Mouse (Mus musculus) forebrain, postnatal 0 days (tissue): Measurements from ENCODE around the gene H2-M5. TPM values are rescaled to one million over a fixed set of nuclear protein-coding genes. Genes with fewer than 3 reads are reported as not detected.

Experiments used
- ATAC-seq: fragments of 200-750 bp; cut with Nextera tagmentation; 2 replicates; pipeline ENCODE4 v1.8.0; 2017; ENCODE audit warnings: mild to moderate bottlenecking, moderate library complexity
- DNase-seq: peaks from one replicate; pipeline ENCODE4 v3.0.0-alpha.2; 2015
- H3K27ac ChIP-seq: fragments of 300-500 bp; sonication (generic); 2 replicates; pipeline ENCODE4 v1.5.1; 2014; ENCODE audit warnings: low read depth, mild to moderate bottlenecking, antibody characterized with exemption, low read length, moderate library complexity, mixed read lengths
- H3K27me3 ChIP-seq: fragments of 300-500 bp; sonication (generic); 2 replicates; pipeline ENCODE4 v1.6.1; 2014; ENCODE audit warnings: mild to moderate bottlenecking, low read length, mixed read lengths; ENCODE audit not compliant: insufficient read depth
- H3K36me3 ChIP-seq: fragments of 300-500 bp; sonication (generic); 2 replicates; pipeline ENCODE4 v1.6.1; 2014; ENCODE audit warnings: mild to moderate bottlenecking, moderate library complexity; ENCODE audit not compliant: insufficient read depth
- H3K4me1 ChIP-seq: fragments of 300-500 bp; sonication (generic); 2 replicates; pipeline ENCODE4 v1.6.1; 2014; ENCODE audit warnings: antibody characterized with exemption; ENCODE audit not compliant: insufficient read depth
- H3K4me2 ChIP-seq: fragments of 300-500 bp; sonication (generic); 2 replicates; pipeline ENCODE4 v1.6.1; 2014; ENCODE audit warnings: low read depth, mild to moderate bottlenecking, moderate library complexity
- H3K4me3 ChIP-seq: fragments of 300-500 bp; sonication (generic); 2 replicates; pipeline ENCODE4 v1.5.1; 2014; ENCODE audit warnings: low read depth, low read length, mixed read lengths
- H3K9ac ChIP-seq: fragments of 300-500 bp; sonication (generic); 2 replicates; pipeline ENCODE4 v1.6.1; 2014; ENCODE audit warnings: mild to moderate bottlenecking
- H3K9me3 ChIP-seq: fragments of 300-500 bp; sonication (generic); 2 replicates; pipeline ENCODE4 v1.6.1; 2016; ENCODE audit warnings: low read length
- CTCF ChIP-seq: sonication (generic); IDR thresholded peaks from 2 replicates; pipeline ENCODE4 v1.5.1; 2016; ENCODE audit warnings: antibody characterized with exemption, control low read depth, low read depth
- WGBS: fragments of 180-500 bp; shearing (Covaris S2); extraction: QIAGEN DNeasy Blood & Tissue Kit; methylation state at CpG from one replicate; pipeline ENCODE4 v1.1.7; 2014; 5-methylcytosine and 5-hydroxymethylcytosine counted together
- polyA plus RNA-seq: library from polyadenylated mRNA; unstranded; fragments of >200 nt; fragmentation: Nextera tagmentation; extraction: Ambion mirVana; gene quantifications from 2 replicates; pipeline ENCODE4 v1.2.1, GENCODE M21; 2015
- total RNA-seq: library from RNA; depleted of rRNA; stranded (reverse); fragments of >200 nt; gene quantifications from 2 replicates; pipeline ENCODE4 v1.2.3, GENCODE M21; 2014

Gene H2-M5
- total and polyA plus RNA-seq, 2 experiments from 2014 or later = 1.5 to 4.2 TPM

- peak overlapping the region; percentile 50 for H3K9ac ChIP-seq
- DNase-seq = no peak
- peak overlapping the region; percentile 68 for H3K4me3 ChIP-seq
- no peak for TF ChIP-seq CTCF
- peaks cover 6% of the 10 kb centered on the region; the same call in 1 of the 2 replicates for H3K36me3 ChIP-seq
- H3K4me2 ChIP-seq = peak overlapping the region; percentile 70
- no peaks in the 10 kb centered on the region for H3K27me3 ChIP-seq
- WGBS = 12% methylated on average over 12 of the region's 12 CpGs
- peak overlapping the region; percentile 69; the same call in 1 of the 2 replicates for H3K27ac ChIP-seq
- no peak for ATAC-seq
- no peaks in the 10 kb centered on the region for H3K9me3 ChIP-seq
- H3K4me1 ChIP-seq = peaks cover 10% of the 10 kb centered on the region
These were observed 30.5 kb downstream of the H2-M5 start for GRCm38 (mm10) chr17:36958884-36959283.

- Histone ChIP-seq H3K27me3 (no peaks in the 10 kb centered on the region), H3K9ac (peak within 1 kb of the TSS; percentile 50), H3K4me2 (peak within 1 kb of the TSS; percentile 70), H3K9me3 (no peaks in the 10 kb centered on the region), H3K4me3 (peak within 1 kb of the TSS; percentile 68), H3K27ac (peak within 1 kb of the TSS; percentile 69), H3K4me1 (peaks cover 10% of the 10 kb centered on the region), H3K36me3 (peaks cover 6% of the 10 kb centered on the region; the same call in 1 of the 2 replicates)
- WGBS = under 1% methylated on average over 46 of the region's 46 CpGs
- peak; percentile 99 for DNase-seq
- ATAC-seq = peak; percentile 99
- no peak for TF ChIP-seq CTCF
These were observed 31.2 kb downstream of the H2-M5 start, which contains the start of the genes Znrd1 and Znrd1as for GRCm38 (mm10) chr17:36957999-36958743. Gene Znrd1, minus strand, starts transcription at chr17:36958559. Gene Znrd1as, plus strand, starts transcription at chr17:36958592.

- ATAC-seq = no peak
- H3K4me1 ChIP-seq = peaks cover 12% of the 10 kb centered on the region
- no peak overlapping the region for H3K4me3 ChIP-seq
- no peak for DNase-seq
- 92% methylated on average over 1 of the region's 1 CpGs for WGBS
- no peaks in the 10 kb centered on the region for H3K27me3 ChIP-seq
- no peak overlapping the region for H3K9ac ChIP-seq
- no peak overlapping the region for H3K4me2 ChIP-seq
- no peak overlapping the region for H3K27ac ChIP-seq
- no peak for TF ChIP-seq CTCF
- peaks cover 17% of the 10 kb centered on the region for H3K36me3 ChIP-seq
- H3K9me3 ChIP-seq = no peaks in the 10 kb centered on the region
These were observed 36.3 kb downstream of the H2-M5 start for GRCm38 (mm10) chr17:36953062-36953461.

GRCm38 (mm10) chr17:36952631-36953030 lies 36.7 kb downstream of the H2-M5 start:
- Histone ChIP-seq H3K4me1 (peaks cover 12% of the 10 kb centered on the region), H3K27me3 (no peaks in the 10 kb centered on the region), H3K4me3 (no peak overlapping the region), H3K27ac (no peak overlapping the region), H3K9ac (no peak overlapping the region), H3K4me2 (no peak overlapping the region), H3K9me3 (no peaks in the 10 kb centered on the region), H3K36me3 (peaks cover 17% of the 10 kb centered on the region)
- ATAC-seq (no peak), DNase-seq (no peak)
- no peak for TF ChIP-seq CTCF
- 93% methylated on average over 2 of the region's 2 CpGs for WGBS

GRCm38 (mm10) chr17:36950981-36951947 lies 38.1 kb downstream of the H2-M5 start, which contains the start of gene Ppp1r11:
Gene Ppp1r11, minus strand, starts transcription at chr17:36951741.
- Histone ChIP-seq H3K9ac (peak within 1 kb of the TSS; percentile 69), H3K36me3 (peaks cover 17% of the 10 kb centered on the region), H3K27ac (peak within 1 kb of the TSS; percentile 88), H3K27me3 (no peaks in the 10 kb centered on the region), H3K4me2 (peak within 1 kb of the TSS; percentile 77), H3K9me3 (no peaks in the 10 kb centered on the region), H3K4me1 (peaks cover 7% of the 10 kb centered on the region; the same call in 1 of the 2 replicates), H3K4me3 (peak within 1 kb of the TSS; percentile 74)
- peak; percentile 97 for ATAC-seq
- WGBS = 2% methylated on average over 36 of the region's 36 CpGs
- no peak for TF ChIP-seq CTCF
- peak; percentile 99 for DNase-seq

- no peak for TF ChIP-seq CTCF
- 95% methylated on average over 8 of the region's 8 CpGs for WGBS
These were observed 40.1 kb downstream of the H2-M5 start for GRCm38 (mm10) chr17:36949265-36949664.

More at GRCm38 (mm10) chr17:36949265-36949664, 40.1 kb downstream of the H2-M5 start:
- H3K9ac ChIP-seq = no peak overlapping the region
- H3K9me3 ChIP-seq = no peaks in the 10 kb centered on the region
- no peak overlapping the region for H3K27ac ChIP-seq
- peaks cover 11% of the 10 kb centered on the region for H3K36me3 ChIP-seq
- no peaks in the 10 kb centered on the region for H3K27me3 ChIP-seq
- H3K4me1 ChIP-seq = peaks cover 7% of the 10 kb centered on the region; the same call in 1 of the 2 replicates
- no peak for DNase-seq
- ATAC-seq = no peak
- H3K4me2 ChIP-seq = no peak overlapping the region
- H3K4me3 ChIP-seq = no peak overlapping the region
